Mouse (Mus musculus) erythroblast, embryonic 14.5 days (primary cell): ENCODE data around the gene Mapk8.

Experiments
- GATA1 ChIP-seq: IDR thresholded peaks from 2 replicates; pipeline ENCODE4 v1.6.1; 2012; ENCODE audit warnings: low read length, inconsistent platforms, mixed read lengths
- TAL1 ChIP-seq: IDR thresholded peaks from 3 replicates; pipeline ENCODE4 v1.6.1; 2012; ENCODE audit warnings: low read length, inconsistent platforms, mixed read lengths

GRCm38 (mm10) chr14:33373271-33373670 is 73.7 kb downstream of the Mapk8 start:
- TF ChIP-seq GATA1, result no peak
- no peak for TF ChIP-seq TAL1
